Mouse (Mus musculus): ENCODE measurements at regions not wholly inside any gene's neighbourhood (a gene's known extent, or its start where the extent isn't known, plus 50 kb on each side); places are given as distances from the start of the nearest gene placed in this dataset.
"Not testable (repeated sequence)": the region's sequence is repeated elsewhere in the genome, so short reads cannot be mapped to it uniquely, and the experiment has no call there.

DNA sequence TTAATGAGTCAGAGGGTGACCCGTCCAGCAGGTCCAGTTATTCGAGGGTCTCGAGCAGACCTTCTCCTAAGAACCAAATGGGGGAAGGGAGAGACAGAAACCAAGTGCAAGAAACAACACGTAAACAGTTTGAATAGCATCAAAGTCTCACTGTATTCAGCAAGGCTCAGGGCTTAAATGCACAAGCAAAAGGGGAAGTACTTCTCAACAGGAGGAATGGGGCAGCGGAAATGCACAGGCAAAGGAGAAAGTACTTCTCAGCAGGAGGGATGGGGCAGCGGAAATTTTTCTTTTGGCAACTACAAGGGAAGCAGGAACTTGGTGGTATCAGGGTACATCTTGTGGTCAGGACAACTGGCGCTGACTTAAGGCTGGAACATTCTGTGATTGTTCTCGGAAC lies 330.6 kb downstream of the 9430069I07Rik start:
- H3K9me3 ChIP-seq; H3K27ac ChIP-seq (replicated peaks); H3K9ac ChIP-seq; H3K4me2 ChIP-seq; H3K36me3 ChIP-seq; ATAC-seq (ENCODE audit: low FRiP score, low read depth); H3K4me1 ChIP-seq (replicated peaks); H3K4me3 ChIP-seq; H3K27me3 ChIP-seq: not testable (repeated sequence)
- 84% methylated on average over 8 of the region's 8 CpGs for WGBS

DNA sequence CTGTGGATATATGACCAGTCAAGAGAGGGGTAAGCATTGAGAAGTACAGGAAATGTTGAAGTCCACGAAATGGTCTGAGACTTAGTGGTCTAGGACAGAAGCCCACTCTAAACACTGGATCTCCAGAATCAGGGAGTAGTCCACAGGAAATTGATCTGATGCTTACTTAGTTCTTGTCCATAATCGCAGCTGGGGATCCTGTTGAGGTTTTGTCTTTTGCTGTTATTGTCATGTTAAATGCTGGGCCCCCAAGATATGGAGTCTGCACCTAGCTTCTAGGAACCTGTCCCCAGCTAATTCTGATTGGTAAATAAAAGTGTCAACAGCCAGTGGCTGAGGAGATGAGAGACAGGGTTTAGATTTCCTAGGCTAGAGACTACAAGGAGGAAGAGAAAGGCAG lies 332.3 kb downstream of the 9430069I07Rik start:
- Histone ChIP-seq H3K27ac (replicated peaks) (no peak overlapping the region), H3K4me2 (no peak overlapping the region), H3K9ac (no peak overlapping the region), H3K36me3 (no peaks in the 10 kb centered on the region), H3K9me3 (no peaks in the 10 kb centered on the region), H3K4me1 (replicated peaks) (no peaks in the 10 kb centered on the region), H3K4me3 (no peak overlapping the region), H3K27me3 (no peaks in the 10 kb centered on the region)
- ATAC-seq (ENCODE audit: low FRiP score, low read depth) = no peak
- WGBS = 89% methylated on average over 2 of the region's 2 CpGs

- Histone ChIP-seq H3K36me3 (no peaks in the 10 kb centered on the region), H3K9me3 (no peaks in the 10 kb centered on the region), H3K4me3 (no peak overlapping the region), H3K9ac (no peak overlapping the region), H3K27ac (replicated peaks) (no peak overlapping the region), H3K27me3 (no peaks in the 10 kb centered on the region), H3K4me1 (replicated peaks) (no peaks in the 10 kb centered on the region), H3K4me2 (no peak overlapping the region)
- ATAC-seq (ENCODE audit: low FRiP score, low read depth) = peak; percentile 63; the same call in 1 of the 2 replicates
- 32% methylated on average over 11 of the region's 11 CpGs for WGBS
Observed at GRCm38 (mm10) chr15:34021857-34022256, 335.8 kb downstream of the 9430069I07Rik start.

GRCm38 (mm10) chr15:34016397-34017156 lies 341.1 kb downstream of the 9430069I07Rik start:
- Histone ChIP-seq H3K9ac (no peak overlapping the region), H3K9me3 (no peaks in the 10 kb centered on the region), H3K36me3 (no peaks in the 10 kb centered on the region), H3K4me3 (no peak overlapping the region), H3K4me2 (peak overlapping the region; percentile 11; the same call in 1 of the 2 replicates), H3K27me3 (no peaks in the 10 kb centered on the region), H3K27ac (replicated peaks) (no peak overlapping the region), H3K4me1 (replicated peaks) (no peaks in the 10 kb centered on the region)
- WGBS = 50% methylated on average over 13 of the region's 13 CpGs
- peak; percentile 71 for ATAC-seq (ENCODE audit: low FRiP score, low read depth)

DNA sequence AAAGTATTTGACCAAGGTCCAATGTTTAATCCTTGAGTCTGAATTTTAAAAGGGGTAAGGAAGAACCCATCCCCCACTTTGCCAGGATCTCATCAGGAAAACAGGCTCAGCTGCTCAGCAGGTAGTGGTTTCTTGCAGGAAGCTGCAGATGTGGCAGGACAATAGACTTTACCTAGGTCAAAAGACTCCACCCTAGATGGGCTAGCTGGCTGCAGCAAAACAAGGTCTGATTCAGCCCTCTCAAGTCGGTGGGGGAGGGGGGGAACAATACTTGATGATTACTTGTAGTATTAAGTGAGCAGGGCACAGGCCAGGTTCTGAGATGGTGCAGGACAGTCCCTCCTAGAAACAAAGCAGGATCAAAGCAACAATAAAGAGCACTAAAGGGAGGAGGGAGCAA lies 349.1 kb downstream of the 9430069I07Rik start:
- H3K9ac ChIP-seq = no peak overlapping the region
- no peaks in the 10 kb centered on the region for H3K9me3 ChIP-seq
- no peaks in the 10 kb centered on the region for H3K36me3 ChIP-seq
- 37% methylated on average over 1 of the region's 1 CpGs for WGBS
- H3K27ac ChIP-seq (replicated peaks) = no peak overlapping the region
- no peaks in the 10 kb centered on the region for H3K4me1 ChIP-seq (replicated peaks)
- H3K4me3 ChIP-seq = no peak overlapping the region
- no peak for ATAC-seq (ENCODE audit: low FRiP score, low read depth)
- no peak overlapping the region for H3K4me2 ChIP-seq
- no peaks in the 10 kb centered on the region for H3K27me3 ChIP-seq

- H3K4me1 ChIP-seq (replicated peaks) = no peaks in the 10 kb centered on the region
- no peak overlapping the region for H3K27ac ChIP-seq (replicated peaks)
- no peak overlapping the region for H3K4me3 ChIP-seq
- H3K36me3 ChIP-seq = no peaks in the 10 kb centered on the region
- no peaks in the 10 kb centered on the region for H3K27me3 ChIP-seq
- H3K9me3 ChIP-seq = no peaks in the 10 kb centered on the region
- WGBS = 93% methylated on average over 4 of the region's 4 CpGs
- H3K4me2 ChIP-seq = no peak overlapping the region
- H3K9ac ChIP-seq = no peak overlapping the region
- ATAC-seq (ENCODE audit: low FRiP score, low read depth) = no peak
Observed at GRCm38 (mm10) chr15:33992383-33992782, 365.3 kb downstream of the 9430069I07Rik start.

GRCm38 (mm10) chr15:33975077-33975476 lies 382.6 kb downstream of the 9430069I07Rik start:
- no peaks in the 10 kb centered on the region for H3K4me1 ChIP-seq (replicated peaks)
- no peaks in the 10 kb centered on the region for H3K9me3 ChIP-seq
- H3K36me3 ChIP-seq = no peaks in the 10 kb centered on the region
- H3K4me2 ChIP-seq = no peak overlapping the region
- no peak overlapping the region for H3K27ac ChIP-seq (replicated peaks)
- 42% methylated on average over 1 of the region's 1 CpGs for WGBS
- no peak overlapping the region for H3K9ac ChIP-seq
- H3K4me3 ChIP-seq = no peak overlapping the region
- H3K27me3 ChIP-seq = no peaks in the 10 kb centered on the region
- no peak for ATAC-seq (ENCODE audit: low FRiP score, low read depth)

- Histone ChIP-seq H3K9ac (no peak overlapping the region), H3K36me3 (no peaks in the 10 kb centered on the region), H3K27me3 (no peaks in the 10 kb centered on the region), H3K27ac (replicated peaks) (no peak overlapping the region), H3K4me2 (no peak overlapping the region), H3K9me3 (no peaks in the 10 kb centered on the region), H3K4me3 (no peak overlapping the region), H3K4me1 (replicated peaks) (no peaks in the 10 kb centered on the region)
- WGBS = 71% methylated on average over 3 of the region's 3 CpGs
- no peak for ATAC-seq (ENCODE audit: low FRiP score, low read depth)
Observed at GRCm38 (mm10) chr15:33973466-33973865, 384.2 kb downstream of the 9430069I07Rik start.

DNA sequence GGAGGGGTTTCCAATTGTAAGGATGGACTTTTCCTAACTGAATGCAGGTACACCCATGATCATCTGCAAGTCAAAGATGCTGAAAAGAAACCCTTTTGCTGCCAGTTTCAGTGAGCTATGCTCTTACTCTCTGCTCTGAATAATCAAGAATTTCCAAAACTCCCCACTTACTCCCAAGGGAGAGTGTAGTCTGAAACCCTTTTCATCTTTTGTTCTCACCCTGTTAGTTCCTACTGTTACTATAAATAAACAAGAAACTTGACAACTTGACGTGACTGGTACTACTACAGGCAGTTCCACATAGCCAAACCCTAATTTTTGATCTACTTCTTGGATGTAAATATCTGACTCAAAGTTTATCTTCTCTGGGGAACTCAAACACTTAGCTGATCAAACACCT lies 388.3 kb downstream of the 9430069I07Rik start:
- H3K27me3 ChIP-seq = no peaks in the 10 kb centered on the region
- no peak for ATAC-seq (ENCODE audit: low FRiP score, low read depth)
- no peak overlapping the region for H3K4me2 ChIP-seq
- H3K9me3 ChIP-seq = no peaks in the 10 kb centered on the region
- WGBS = 49% methylated on average over 1 of the region's 1 CpGs
- no peak overlapping the region for H3K9ac ChIP-seq
- H3K36me3 ChIP-seq = no peaks in the 10 kb centered on the region
- H3K27ac ChIP-seq (replicated peaks) = no peak overlapping the region
- no peak overlapping the region for H3K4me3 ChIP-seq
- no peaks in the 10 kb centered on the region for H3K4me1 ChIP-seq (replicated peaks)

DNA sequence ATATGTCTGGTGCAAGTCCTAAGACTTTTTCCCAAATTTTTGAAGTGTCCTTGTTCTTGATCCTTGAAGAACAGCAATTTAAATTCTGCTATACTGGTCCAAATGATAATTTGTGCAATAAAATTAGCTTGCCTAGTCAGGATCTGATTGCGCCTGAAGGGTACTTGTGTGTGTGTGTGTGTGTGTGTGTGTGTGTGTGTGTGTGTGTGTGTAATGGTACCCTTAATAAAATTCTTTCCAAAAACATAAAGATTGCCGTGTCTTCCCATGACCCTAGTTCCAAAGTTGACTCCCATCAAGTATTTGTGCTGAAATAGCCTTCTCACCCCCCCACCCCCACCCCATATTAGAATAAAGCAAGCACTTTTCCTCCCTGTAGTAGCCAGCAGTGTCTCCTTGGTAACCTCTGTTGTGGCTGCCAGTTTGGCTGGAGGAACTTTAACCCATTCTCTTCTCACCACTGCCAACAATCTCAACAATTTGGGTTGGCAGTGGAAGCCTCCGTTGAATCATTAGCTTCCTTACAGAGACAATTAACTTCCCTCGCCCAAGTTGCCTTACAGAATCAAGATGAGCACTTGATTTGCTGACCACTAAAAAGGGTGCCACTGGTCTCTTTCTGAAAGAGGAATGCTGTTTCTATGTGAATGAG lies 422.5 kb downstream of the 9430069I07Rik start:
- Histone ChIP-seq H3K9me3 (no peaks in the 10 kb centered on the region), H3K4me3 (no peak overlapping the region), H3K4me1 (replicated peaks) (no peaks in the 10 kb centered on the region), H3K27me3 (no peaks in the 10 kb centered on the region), H3K9ac (no peak overlapping the region), H3K4me2 (no peak overlapping the region), H3K27ac (replicated peaks) (no peak overlapping the region), H3K36me3 (no peaks in the 10 kb centered on the region)
- ATAC-seq (ENCODE audit: low FRiP score, low read depth) = peak; percentile 73; the same call in 1 of the 2 replicates
- 58% methylated on average over 4 of the region's 4 CpGs for WGBS

DNA sequence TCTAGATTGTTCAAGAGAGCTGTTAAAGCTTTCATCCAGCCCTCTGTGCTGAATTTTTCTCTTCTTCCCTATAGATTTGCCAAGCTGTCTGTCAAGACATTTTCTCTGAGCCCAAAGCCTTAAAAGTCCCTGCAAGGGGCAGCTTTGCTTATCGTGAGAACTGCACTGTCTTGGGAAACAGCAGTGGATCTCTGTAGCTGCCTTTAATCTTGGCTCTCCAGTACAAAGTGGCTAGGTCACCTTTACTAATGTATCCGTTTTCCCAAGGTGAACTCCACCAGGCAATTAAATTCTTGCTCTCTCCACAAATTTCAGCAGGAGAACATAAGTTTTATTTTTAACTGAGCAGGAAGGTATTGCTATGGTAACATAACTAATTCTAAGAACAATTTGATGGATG lies 431.2 kb downstream of the 9430069I07Rik start:
- WGBS = 58% methylated on average over 2 of the region's 2 CpGs
- no peak overlapping the region for H3K27ac ChIP-seq (replicated peaks)
- ATAC-seq (ENCODE audit: low FRiP score, low read depth) = no peak
- no peak overlapping the region for H3K9ac ChIP-seq
- no peaks in the 10 kb centered on the region for H3K9me3 ChIP-seq
- H3K36me3 ChIP-seq = no peaks in the 10 kb centered on the region
- no peaks in the 10 kb centered on the region for H3K4me1 ChIP-seq (replicated peaks)
- no peak overlapping the region for H3K4me3 ChIP-seq
- no peaks in the 10 kb centered on the region for H3K27me3 ChIP-seq
- no peak overlapping the region for H3K4me2 ChIP-seq

DNA sequence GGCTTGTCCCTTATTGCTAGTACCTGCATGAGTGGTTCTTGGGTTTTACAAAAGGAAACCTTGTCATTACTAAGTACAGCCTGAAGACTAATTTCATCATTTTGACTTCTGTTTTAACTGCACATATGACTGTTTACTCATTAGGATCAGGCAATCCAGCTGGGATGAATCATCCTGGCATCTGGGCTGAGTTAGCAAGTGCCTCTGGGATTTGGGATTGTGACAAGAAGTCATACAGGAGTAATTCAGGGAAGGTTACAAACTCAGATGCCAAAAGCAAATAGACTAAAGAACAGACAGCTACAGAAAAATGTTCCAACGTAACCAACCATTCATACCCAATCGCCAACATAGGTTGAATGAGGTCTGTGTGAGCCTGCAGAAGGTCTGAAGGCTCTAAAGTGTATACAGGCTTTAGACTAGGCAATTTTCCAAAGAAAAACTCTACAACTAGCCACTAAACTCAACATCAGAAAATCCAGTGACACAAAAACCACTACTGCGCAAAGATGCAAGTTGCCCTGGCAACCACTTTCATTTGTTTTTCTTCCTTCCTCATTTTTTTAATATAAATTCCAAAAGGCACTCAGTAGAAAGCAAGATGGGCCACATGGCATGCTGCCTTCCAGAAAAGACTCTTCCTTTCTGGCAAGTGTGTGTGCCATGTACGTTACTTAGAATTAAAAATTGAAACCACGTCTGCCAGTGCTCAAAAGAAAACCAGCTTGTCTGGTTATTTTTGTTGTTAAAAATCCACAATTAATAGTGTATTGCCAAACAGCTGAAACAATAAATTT lies 433.4 kb downstream of the 9430069I07Rik start:
- ATAC-seq (ENCODE audit: low FRiP score, low read depth) = no peak
- no peaks in the 10 kb centered on the region for H3K4me1 ChIP-seq (replicated peaks)

More for the DNA sequence above, 433.4 kb downstream of the 9430069I07Rik start:
- H3K4me2 ChIP-seq = no peak overlapping the region
- 73% methylated on average over 5 of the region's 5 CpGs for WGBS
- no peaks in the 10 kb centered on the region for H3K9me3 ChIP-seq
- no peak overlapping the region for H3K9ac ChIP-seq
- no peaks in the 10 kb centered on the region for H3K36me3 ChIP-seq
- H3K27me3 ChIP-seq = no peaks in the 10 kb centered on the region
- no peak overlapping the region for H3K27ac ChIP-seq (replicated peaks)
- H3K4me3 ChIP-seq = no peak overlapping the region

Measured in hindbrain, embryonic 15.5 days (tissue).